Mouse (Mus musculus) cortical plate, adult 2 months (tissue): ENCODE measurements around the gene Pfdn6.

Experiments used
- CTCF ChIP-seq: fragments of 200-500 bp; IDR thresholded peaks from 2 replicates; pipeline ENCODE4 v1.5.1; 2011; ENCODE audit warnings: mild to moderate bottlenecking, control low read depth, low read length; ENCODE audit not compliant: insufficient read depth; ENCODE audit errors: extremely low read depth
- POLR2A ChIP-seq: fragments of 200-500 bp; IDR thresholded peaks from 2 replicates; pipeline ENCODE4 v1.6.1; 2011; ENCODE audit warnings: mild to moderate bottlenecking, low read length, control low read depth; ENCODE audit not compliant: insufficient read depth; ENCODE audit errors: extremely low read depth

DNA sequence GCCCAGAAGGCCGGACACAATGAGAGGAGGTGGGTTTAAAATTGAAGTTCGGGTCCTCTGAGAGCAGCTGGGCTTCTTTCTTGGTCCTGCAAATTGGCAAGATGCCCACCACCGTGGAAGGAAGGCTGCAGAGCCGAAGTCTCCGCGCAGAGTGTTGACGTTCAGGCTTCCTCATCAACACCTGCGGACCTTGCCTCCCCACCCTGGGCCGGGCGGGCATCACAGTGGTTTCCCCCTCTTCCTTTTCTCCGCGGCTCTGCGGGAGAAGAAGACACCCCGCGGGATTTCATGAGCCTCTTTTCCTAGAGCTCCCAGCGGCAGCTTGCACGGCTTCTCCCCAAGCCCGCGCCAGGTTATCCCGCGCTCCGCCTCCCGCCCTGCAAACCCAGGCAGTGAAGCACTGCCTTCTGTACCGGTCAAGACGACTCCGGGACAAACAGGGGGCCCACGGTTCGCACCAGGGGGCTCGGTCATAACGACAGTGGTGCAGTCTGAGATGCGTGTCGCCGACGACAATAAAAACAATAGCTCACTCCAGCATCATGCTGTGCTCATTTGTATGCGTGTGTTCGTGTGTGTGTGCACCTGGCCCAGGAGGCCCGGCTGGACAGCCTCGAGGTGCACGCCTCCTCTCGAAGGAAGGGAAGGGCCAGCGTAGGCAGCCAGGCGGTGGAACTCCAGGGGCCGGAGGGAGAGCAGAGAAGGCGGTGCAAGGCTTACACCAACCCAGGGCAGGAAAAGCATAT is 31.6 kb downstream of the Pfdn6 start:
- TF ChIP-seq CTCF (no peak), POLR2A (no peak)
